Mouse (Mus musculus) lung, embryonic 16.5 days (tissue): Measurements from ENCODE around the gene Aff1. TPM values are rescaled to one million over a fixed set of nuclear protein-coding genes. Genes with fewer than 3 reads are reported as not detected.

ENCODE experiments used
- ATAC-seq: fragments of 200-750 bp; cut with Nextera tagmentation; 2 replicates; pipeline ENCODE4 v1.8.0; 2017; ENCODE audit warnings: low read depth, mild to moderate bottlenecking, moderate library complexity
- H3K27ac ChIP-seq: fragments of 300-500 bp; sonication (generic); 2 replicates; pipeline ENCODE4 v1.5.1; 2014; ENCODE audit warnings: mild to moderate bottlenecking, control low read depth, low read length
- H3K27me3 ChIP-seq: fragments of 300-500 bp; sonication (generic); 2 replicates; pipeline ENCODE4 v1.6.1; 2014; ENCODE audit warnings: low read depth, low read length, mixed read lengths; ENCODE audit not compliant: control insufficient read depth, insufficient read depth
- H3K36me3 ChIP-seq: fragments of 300-500 bp; sonication (generic); 2 replicates; pipeline ENCODE4 v1.6.1; 2014; ENCODE audit warnings: low read length; ENCODE audit not compliant: control insufficient read depth, insufficient read depth
- H3K4me1 ChIP-seq: fragments of 300-500 bp; sonication (generic); replicated peaks from 2 replicates; pipeline ENCODE4 v1.6.1; 2014; ENCODE audit warnings: low read length, mixed read lengths; ENCODE audit not compliant: control insufficient read depth, insufficient read depth
- H3K4me2 ChIP-seq: fragments of 300-500 bp; sonication (generic); 2 replicates; pipeline ENCODE4 v1.6.1; 2014; ENCODE audit warnings: low read depth, low read length, control low read depth
- H3K4me3 ChIP-seq: fragments of 300-500 bp; sonication (generic); 2 replicates; pipeline ENCODE4 v1.5.1; 2014; ENCODE audit warnings: mild to moderate bottlenecking, low read length, control low read depth
- H3K9ac ChIP-seq: fragments of 300-500 bp; sonication (generic); 2 replicates; pipeline ENCODE4 v1.6.1; 2014; ENCODE audit warnings: low read length, control low read depth
- H3K9me3 ChIP-seq: fragments of 300-500 bp; sonication (generic); 2 replicates; pipeline ENCODE4 v1.6.1; 2016; ENCODE audit warnings: low read length; ENCODE audit not compliant: control insufficient read depth
- WGBS: fragments of 180-500 bp; shearing (Covaris S2); extraction: QIAGEN DNeasy Blood & Tissue Kit; methylation state at CpG from one replicate; pipeline ENCODE4 v1.1.7; 2014; 5-methylcytosine and 5-hydroxymethylcytosine counted together
- polyA plus RNA-seq: library from polyadenylated mRNA; unstranded; fragments of >200 nt; fragmentation: Nextera tagmentation; extraction: Ambion mirVana; gene quantifications from 2 replicates; pipeline ENCODE4 v1.2.1, GENCODE M21; 2015

Gene Aff1
- polyA plus RNA-seq, 1 experiment from 2014 or later = 8.3 TPM

DNA sequence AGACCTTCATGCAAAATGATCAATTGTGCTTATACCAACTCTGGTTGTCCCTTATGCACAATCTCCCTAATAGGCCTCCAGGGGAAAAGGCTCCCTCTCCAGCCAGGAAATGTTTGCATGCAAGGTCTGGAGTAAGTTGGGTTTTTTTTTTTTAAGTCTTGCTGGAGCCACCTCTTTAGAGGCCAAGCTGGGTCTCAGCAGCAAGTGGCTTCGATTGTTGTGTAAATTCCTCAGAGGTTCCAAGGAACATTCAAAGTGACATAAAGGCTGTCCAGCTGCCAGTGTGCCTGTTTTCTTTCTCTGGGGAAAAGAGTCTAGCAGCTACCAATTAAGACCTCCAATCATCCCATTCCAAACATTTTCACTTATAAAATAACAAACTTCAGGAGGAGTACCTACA is 206.1 kb downstream of the Aff1 start:
- 5% methylated on average over 1 of the region's 1 CpGs for WGBS
- no peak overlapping the region for H3K4me3 ChIP-seq
- ATAC-seq = peak; percentile 36; the same call in 1 of the 2 replicates
- H3K36me3 ChIP-seq = no peaks in the 10 kb centered on the region
- H3K9me3 ChIP-seq = no peaks in the 10 kb centered on the region
- no peak overlapping the region for H3K27ac ChIP-seq
- no peak overlapping the region for H3K9ac ChIP-seq
- H3K4me1 ChIP-seq = 0 out of 2 replicates have a peak, but pooled peaks cover 2% of the 10 kb centered on the region
- H3K27me3 ChIP-seq = no peaks in the 10 kb centered on the region
- H3K4me2 ChIP-seq = no peak overlapping the region

Other genes starting within 250 kb of the Aff1 start
- gene Slc10a6, start 63.0 kb upstream of the Aff1 start, polyA plus RNA-seq = 3.2 and 4.2 TPM in 2 replicates
- 0.35 TPM in 2 replicates for gene 1700016H13Rik, start 36.4 kb upstream of the Aff1 start, polyA plus RNA-seq
- gene Klhl8, start 218.9 kb downstream of the Aff1 start, polyA plus RNA-seq = 11.1 and 11.3 TPM in 2 replicates